Mouse (Mus musculus): Measurements from ENCODE around the gene Cyfip2. TPM values are rescaled to one million over a fixed set of nuclear protein-coding genes. Genes with fewer than 3 reads are reported as not detected.

Cyfip2 gene
- polyA plus RNA-seq, 1 experiment: 31.2 TPM

DNA sequence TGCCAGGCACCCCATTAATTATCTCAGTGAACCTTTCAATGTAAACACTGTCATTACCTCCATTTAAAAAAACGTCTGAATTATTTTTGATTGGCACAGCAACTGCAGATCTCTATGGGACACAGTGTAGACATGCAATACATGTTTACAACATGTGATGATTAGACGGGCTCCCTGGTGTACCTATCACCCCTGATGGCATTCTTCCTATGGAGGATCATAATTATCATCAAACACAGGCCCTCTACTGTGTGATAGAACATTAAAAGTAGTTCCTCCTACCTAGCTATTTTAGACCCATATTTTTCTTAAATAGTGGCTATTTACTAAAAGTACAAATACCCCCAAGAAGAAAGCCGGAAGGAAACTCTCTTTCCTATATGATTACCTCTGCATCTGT, 42.8 kb downstream of the Cyfip2 start:
- no peaks in the 10 kb centered on the region; the same call in 1 of the 2 replicates for H3K36me3 ChIP-seq (ENCODE audit: control insufficient read depth, insufficient read depth, low read length, poor library complexity, severe bottlenecking)
- TF ChIP-seq CTCF (IDR thresholded peaks at IDR 0.05; ENCODE audit: low read depth, low read length) (no peak), POLR2A (IDR thresholded peaks at IDR 0.05; ENCODE audit: insufficient read depth, low read length) (no peak), EP300 (IDR thresholded peaks at IDR 0.05; ENCODE audit: insufficient read depth, low read depth, low read length) (no peak)
- H3K9ac ChIP-seq (ENCODE audit: low read depth, poor library complexity, severe bottlenecking): no peak overlapping the region
- H3K4me3 ChIP-seq (ENCODE audit: low read depth, low read length): no peak overlapping the region
- no peaks in the 10 kb centered on the region for H3K27me3 ChIP-seq (ENCODE audit: control insufficient read depth, insufficient read depth, low read length, poor library complexity, severe bottlenecking)
- H3K9me3 ChIP-seq (replicated peaks; ENCODE audit: control insufficient read depth, insufficient read depth, low read length, poor library complexity, severe bottlenecking): no peaks in the 10 kb centered on the region
- no peak overlapping the region for H3K27ac ChIP-seq (ENCODE audit: insufficient read depth, low read length)
- H3K4me1 ChIP-seq (ENCODE audit: control insufficient read depth, insufficient read depth, low read length): no peaks in the 10 kb centered on the region

GRCm38 (mm10) chr11:46269391-46269790, 43.3 kb downstream of the Cyfip2 start:
- H3K36me3 ChIP-seq (ENCODE audit: control insufficient read depth, insufficient read depth, low read length, poor library complexity, severe bottlenecking): no peaks in the 10 kb centered on the region; the same call in 1 of the 2 replicates
- H3K4me1 ChIP-seq (ENCODE audit: control insufficient read depth, insufficient read depth, low read length): no peaks in the 10 kb centered on the region
- H3K9ac ChIP-seq (ENCODE audit: low read depth, poor library complexity, severe bottlenecking): no peak overlapping the region
- no peaks in the 10 kb centered on the region for H3K27me3 ChIP-seq (ENCODE audit: control insufficient read depth, insufficient read depth, low read length, poor library complexity, severe bottlenecking)
- H3K4me3 ChIP-seq (ENCODE audit: low read depth, low read length): no peak overlapping the region
- H3K9me3 ChIP-seq (replicated peaks; ENCODE audit: control insufficient read depth, insufficient read depth, low read length, poor library complexity, severe bottlenecking): no peaks in the 10 kb centered on the region
- TF ChIP-seq CTCF (IDR thresholded peaks at IDR 0.05; ENCODE audit: low read depth, low read length) (no peak), POLR2A (IDR thresholded peaks at IDR 0.05; ENCODE audit: insufficient read depth, low read length) (no peak), EP300 (IDR thresholded peaks at IDR 0.05; ENCODE audit: insufficient read depth, low read depth, low read length) (no peak)
- H3K27ac ChIP-seq (ENCODE audit: insufficient read depth, low read length): no peak overlapping the region

GRCm38 (mm10) chr11:46268991-46269390, 43.7 kb downstream of the Cyfip2 start:
- H3K36me3 ChIP-seq (ENCODE audit: control insufficient read depth, insufficient read depth, low read length, poor library complexity, severe bottlenecking): no peaks in the 10 kb centered on the region
- no peaks in the 10 kb centered on the region for H3K9me3 ChIP-seq (replicated peaks; ENCODE audit: control insufficient read depth, insufficient read depth, low read length, poor library complexity, severe bottlenecking)
- no peak overlapping the region for H3K9ac ChIP-seq (ENCODE audit: low read depth, poor library complexity, severe bottlenecking)
- no peaks in the 10 kb centered on the region for H3K4me1 ChIP-seq (ENCODE audit: control insufficient read depth, insufficient read depth, low read length)
- H3K4me3 ChIP-seq (ENCODE audit: low read depth, low read length): no peak overlapping the region
- TF ChIP-seq POLR2A (IDR thresholded peaks at IDR 0.05; ENCODE audit: insufficient read depth, low read length) (no peak), CTCF (IDR thresholded peaks at IDR 0.05; ENCODE audit: low read depth, low read length) (peak; percentile 84), EP300 (IDR thresholded peaks at IDR 0.05; ENCODE audit: insufficient read depth, low read depth, low read length) (no peak)
- H3K27ac ChIP-seq (ENCODE audit: insufficient read depth, low read length): no peak overlapping the region
- no peaks in the 10 kb centered on the region for H3K27me3 ChIP-seq (ENCODE audit: control insufficient read depth, insufficient read depth, low read length, poor library complexity, severe bottlenecking)

DNA sequence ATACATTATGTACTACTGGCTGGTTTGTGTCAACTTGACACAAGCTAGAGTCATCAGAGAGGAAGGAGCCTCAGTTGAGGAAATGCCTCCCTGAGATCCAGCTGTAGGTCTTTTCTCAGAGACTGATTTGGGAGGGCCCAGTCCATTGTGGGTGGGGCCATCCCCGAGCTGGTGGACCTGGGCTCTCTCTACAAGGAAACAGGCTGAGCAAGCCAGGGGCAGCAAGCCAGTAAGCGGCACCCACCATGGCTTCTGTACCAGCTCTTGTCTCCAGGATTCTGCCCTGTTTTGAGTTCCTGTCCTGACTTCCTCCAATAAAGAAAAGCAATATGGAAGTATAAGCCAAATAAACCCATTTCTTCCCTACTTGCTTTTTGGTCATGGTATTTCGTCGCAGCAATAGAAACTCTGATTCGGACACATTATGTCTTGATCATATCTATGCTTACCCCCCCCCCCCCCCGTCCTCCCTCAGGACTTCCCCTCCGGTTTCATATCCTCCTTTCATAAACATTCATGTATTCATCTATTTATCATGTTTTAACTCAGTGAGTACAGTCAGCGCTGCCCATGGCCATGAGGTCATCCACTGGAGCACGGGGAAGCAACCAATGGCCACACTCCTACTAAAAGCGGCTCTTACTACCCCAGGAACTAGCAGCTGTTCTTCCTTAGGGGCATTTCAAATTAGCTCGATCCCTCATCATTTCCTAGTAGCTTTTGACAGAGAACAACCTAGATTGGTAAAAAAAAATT, 47.5 kb downstream of the Cyfip2 start:
- TF ChIP-seq POLR2A (IDR thresholded peaks at IDR 0.05; ENCODE audit: insufficient read depth, low read length): no peak
- H3K36me3 ChIP-seq (ENCODE audit: control insufficient read depth, insufficient read depth, low read length, poor library complexity, severe bottlenecking): no peaks in the 10 kb centered on the region
- H3K4me1 ChIP-seq (ENCODE audit: control insufficient read depth, insufficient read depth, low read length): no peaks in the 10 kb centered on the region
- no peak overlapping the region for H3K4me3 ChIP-seq (ENCODE audit: low read depth, low read length)
- no peaks in the 10 kb centered on the region for H3K27me3 ChIP-seq (ENCODE audit: control insufficient read depth, insufficient read depth, low read length, poor library complexity, severe bottlenecking)
- H3K9me3 ChIP-seq (replicated peaks; ENCODE audit: control insufficient read depth, insufficient read depth, low read length, poor library complexity, severe bottlenecking): no peaks in the 10 kb centered on the region
- no peak overlapping the region for H3K27ac ChIP-seq (ENCODE audit: insufficient read depth, low read length)
- H3K9ac ChIP-seq (ENCODE audit: low read depth, poor library complexity, severe bottlenecking): no peak overlapping the region

GRCm38 (mm10) chr11:46264584-46264983, 48.1 kb downstream of the Cyfip2 start:
- no peaks in the 10 kb centered on the region for H3K9me3 ChIP-seq (replicated peaks; ENCODE audit: control insufficient read depth, insufficient read depth, low read length, poor library complexity, severe bottlenecking)
- no peaks in the 10 kb centered on the region for H3K4me1 ChIP-seq (ENCODE audit: control insufficient read depth, insufficient read depth, low read length)
- H3K4me3 ChIP-seq (ENCODE audit: low read depth, low read length): no peak overlapping the region
- no peak overlapping the region for H3K9ac ChIP-seq (ENCODE audit: low read depth, poor library complexity, severe bottlenecking)
- H3K27me3 ChIP-seq (ENCODE audit: control insufficient read depth, insufficient read depth, low read length, poor library complexity, severe bottlenecking): no peaks in the 10 kb centered on the region
- no peak for TF ChIP-seq POLR2A (IDR thresholded peaks at IDR 0.05; ENCODE audit: insufficient read depth, low read length)
- no peak for TF ChIP-seq CTCF (IDR thresholded peaks at IDR 0.05; ENCODE audit: low read depth, low read length)
- TF ChIP-seq EP300 (IDR thresholded peaks at IDR 0.05; ENCODE audit: insufficient read depth, low read depth, low read length): no peak
- H3K27ac ChIP-seq (ENCODE audit: insufficient read depth, low read length): no peak overlapping the region
- no peaks in the 10 kb centered on the region for H3K36me3 ChIP-seq (ENCODE audit: control insufficient read depth, insufficient read depth, low read length, poor library complexity, severe bottlenecking)

DNA sequence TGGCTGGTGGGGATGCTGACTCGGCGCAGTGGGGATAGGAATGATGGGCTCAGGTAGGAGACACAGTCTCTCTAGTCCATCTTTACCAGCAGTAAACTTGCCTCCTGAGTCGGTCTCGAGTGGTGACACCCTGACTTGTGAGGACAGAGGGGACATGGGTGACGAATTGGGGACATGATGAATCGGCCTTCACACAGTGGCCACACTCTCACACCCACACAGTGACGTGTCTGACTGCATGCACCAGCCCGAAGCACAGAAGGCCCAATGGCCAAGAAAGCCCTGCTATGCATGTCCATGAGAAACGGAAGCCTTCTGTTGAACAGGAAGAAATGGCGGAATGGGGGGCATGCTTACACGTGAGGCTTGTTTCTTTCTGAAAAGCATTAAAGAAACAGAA, 49.4 kb downstream of the Cyfip2 start:
- H3K36me3 ChIP-seq (ENCODE audit: control insufficient read depth, insufficient read depth, low read length, poor library complexity, severe bottlenecking): no peaks in the 10 kb centered on the region
- no peaks in the 10 kb centered on the region for H3K27me3 ChIP-seq (ENCODE audit: control insufficient read depth, insufficient read depth, low read length, poor library complexity, severe bottlenecking)
- no peak overlapping the region for H3K4me3 ChIP-seq (ENCODE audit: low read depth, low read length)
- H3K4me1 ChIP-seq (ENCODE audit: control insufficient read depth, insufficient read depth, low read length): no peaks in the 10 kb centered on the region
- TF ChIP-seq EP300 (IDR thresholded peaks at IDR 0.05; ENCODE audit: insufficient read depth, low read depth, low read length) (no peak), CTCF (IDR thresholded peaks at IDR 0.05; ENCODE audit: low read depth, low read length) (no peak), POLR2A (IDR thresholded peaks at IDR 0.05; ENCODE audit: insufficient read depth, low read length) (no peak)
- H3K9me3 ChIP-seq (replicated peaks; ENCODE audit: control insufficient read depth, insufficient read depth, low read length, poor library complexity, severe bottlenecking): no peaks in the 10 kb centered on the region
- H3K9ac ChIP-seq (ENCODE audit: low read depth, poor library complexity, severe bottlenecking): no peak overlapping the region
- no peak overlapping the region for H3K27ac ChIP-seq (ENCODE audit: insufficient read depth, low read length)
